Mouse (Mus musculus) liver, postnatal 0 days (tissue): ENCODE results near the gene 4931417E11Rik.

Source experiments
- CTCF ChIP-seq: sonication (generic); IDR thresholded peaks from 2 replicates; pipeline ENCODE4 v1.5.1; 2016; ENCODE audit warnings: antibody characterized with exemption, low read depth
- EP300 ChIP-seq: IDR thresholded peaks from 2 replicates; pipeline ENCODE4 v1.6.1; 2016; ENCODE audit warnings: antibody characterized with exemption, low read depth, mild to moderate bottlenecking

- TF ChIP-seq CTCF (no peak), EP300 (no peak)
Measured at GRCm38 (mm10) chr6:73485616-73486015, 16.1 kb upstream of the 4931417E11Rik start.
